Comparison of ENCODE assay signal across 8 mouse cellular contexts in genomic region chr11:69655264-69656064, GRCm38 (mm10). TPM values are rescaled to one million over a fixed set of nuclear protein-coding genes. Genes with fewer than 3 reads are reported as not detected.
DNase-seq lines count a peak whose midpoint lies in the region; ATAC-seq and TF ChIP-seq lines count a peak whose summit lies in the region.

Sox15 (plus strand) TSS chr11:69655314.

- no peak within 1 kb of the TSS for H3K9ac ChIP-seq in hindbrain, embryonic 14.5 days

- peak; percentile 89 for ATAC-seq in frontal cortex, adult (ENCODE audit: low TSS enrichment)
- peak; percentile 65 for ATAC-seq in hindbrain, embryonic 14.5 days (ENCODE audit: low FRiP score)
- peak; percentile 41; the same call in 1 of the 2 replicates for ATAC-seq in megakaryocyte-erythroid progenitor cell, adult 5-6 weeks (replicated peaks; ENCODE audit: low FRiP score, low TSS enrichment, poor library complexity, severe bottlenecking)

- DNase-seq in gastrocnemius, adult 18-20 months (ENCODE audit: low spot score): peak; percentile 45
- no peak for DNase-seq in gastrocnemius, adult 8-10 months (ENCODE audit: low spot score in 2 of 2)
- DNase-seq in cerebellum, adult 9-11 months: peak; percentile 70
- peak; percentile 83 for DNase-seq in hindbrain, embryonic 14.5 days (ENCODE audit: low spot score)
- peak; percentile 62 to 63 for DNase-seq in left cerebral cortex, postnatal 36 days (ENCODE audit: low spot score in 2 of 2)

- no peaks in the 10 kb centered on the region for H3K27me3 ChIP-seq in hindbrain, embryonic 14.5 days (ENCODE audit: control insufficient read depth, insufficient read depth, low read length)
- H3K27me3 ChIP-seq in small intestine, adult 2 months (ENCODE audit: control insufficient read depth, insufficient read depth, low read length): no peaks in the 10 kb centered on the region

- intact Hi-C loops in left cerebral cortex, postnatal 36 days (cut with DNase I): no loop called here

- no peak within 1 kb of the TSS for H3K4me3 ChIP-seq in hindbrain, embryonic 14.5 days (replicated peaks; ENCODE audit: low read length)
- H3K4me3 ChIP-seq in small intestine, adult 2 months (ENCODE audit: low read depth, low read length): no peak within 1 kb of the TSS

- no peaks in the 10 kb centered on the region for H3K9me3 ChIP-seq in hindbrain, embryonic 14.5 days (ENCODE audit: control insufficient read depth, low read length)

- TF ChIP-seq CTCF in small intestine, adult 2 months (IDR thresholded peaks at IDR 0.05; ENCODE audit: extremely low read depth, insufficient read length, insufficient replicate concordance, low read depth, low read length): peak; percentile 68

- no peak within 1 kb of the TSS for H3K27ac ChIP-seq in hindbrain, embryonic 14.5 days
- H3K27ac ChIP-seq in small intestine, adult 2 months (ENCODE audit: insufficient read depth, low read depth, low read length): no peak within 1 kb of the TSS

- WGBS in hindbrain, embryonic 14.5 days: 24% methylated on average over 34 of the region's 34 CpGs
- 53% methylated on average over 34 of the region's 34 CpGs for WGBS in small intestine, adult 2 months

- no peaks in the 10 kb centered on the region for H3K4me1 ChIP-seq in hindbrain, embryonic 14.5 days (replicated peaks; ENCODE audit: control insufficient read depth, insufficient read depth, low read length)
- no peaks in the 10 kb centered on the region for H3K4me1 ChIP-seq in small intestine, adult 2 months (ENCODE audit: control insufficient read depth, insufficient read depth, insufficient read length, low read length)

- H3K4me2 ChIP-seq in hindbrain, embryonic 14.5 days (replicated peaks): no peak within 1 kb of the TSS

- peaks cover 88% of the 10 kb centered on the region for H3K36me3 ChIP-seq in hindbrain, embryonic 14.5 days (replicated peaks; ENCODE audit: control insufficient read depth, insufficient read depth)
- peaks cover 54% of the 10 kb centered on the region for H3K36me3 ChIP-seq in small intestine, adult 2 months (ENCODE audit: control insufficient read depth, insufficient read depth, low read length)

- TF ChIP-seq POLR2A in small intestine, adult 2 months (IDR thresholded peaks at IDR 0.05; ENCODE audit: low read depth, low read length): no peak

RNA-seq across cellular contexts. Expression of gene Sox15, which starts in this region (rescaled TPM):
- total RNA-seq in gastrocnemius, adult 18-20 months (2021): not detected
- not detected for total RNA-seq in gastrocnemius, adult 8-10 months (2022)
- polyA plus RNA-seq in hindbrain, embryonic 14.5 days (2014; fragmentation: Nextera tagmentation; extraction: Ambion mirVana): not detected in 2 replicates
- under 1 TPM in 1 of 2 experiments, not detected in 1; 0.39 TPM for total RNA-seq in left cerebral cortex, postnatal 36 days (2021)
- 0.45 TPM in 1 of 2 replicates, not detected in the other for total RNA-seq in megakaryocyte-erythroid progenitor cell, adult 5-6 weeks (2014; fragmentation: Nextera tagmentation)
- total RNA-seq in megakaryocyte-erythroid progenitor cell, adult 5-6 weeks (2017): not detected in 2 replicates
- polyA plus RNA-seq in small intestine, adult 2 months (2012; rRNA removed): 0.43 TPM in 1 of 2 replicates, not detected in the other

Comparison
In these comparisons a context has a peak if more than half of its experiments do, and no peak if none do; other contexts are left out.
1. Peak in DNase-seq in gastrocnemius, adult 18-20 months; RNA of the gene not detected or under 1 TPM.
2. Peak in DNase-seq and ATAC-seq in hindbrain, embryonic 14.5 days; RNA of the gene not detected or under 1 TPM.
3. Peak in DNase-seq in left cerebral cortex, postnatal 36 days; RNA of the gene not detected or under 1 TPM.
4. Peak in ATAC-seq in megakaryocyte-erythroid progenitor cell, adult 5-6 weeks; RNA of the gene not detected or under 1 TPM.